Mouse (Mus musculus) limb, embryonic 14.5 days (tissue): ENCODE results near the gene Nab1. TPM values are rescaled to one million over a fixed set of nuclear protein-coding genes. Genes with fewer than 3 reads are reported as not detected.

Experiments used
- ATAC-seq: fragments of 200-750 bp; cut with Nextera tagmentation; 2 replicates; pipeline ENCODE4 v1.8.0; 2017; ENCODE audit warnings: low read depth, moderate number of reproducible peaks, moderate TSS enrichment; ENCODE audit not compliant: low FRiP score
- DNase-seq: peaks from one replicate; pipeline ENCODE4 v3.0.0-alpha.2; 2015; ENCODE audit warnings: low spot score
- H3K27ac ChIP-seq: fragments of 300-500 bp; sonication (generic); replicated peaks from 2 replicates; pipeline ENCODE4 v1.5.1; 2014; ENCODE audit warnings: low read depth, mild to moderate bottlenecking, low read length, moderate library complexity, mixed read lengths
- H3K27me3 ChIP-seq: fragments of 300-500 bp; sonication (generic); 2 replicates; pipeline ENCODE4 v1.6.1; 2014; ENCODE audit warnings: low read length, mixed read lengths; ENCODE audit not compliant: control insufficient read depth, insufficient read depth
- H3K36me3 ChIP-seq: fragments of 300-500 bp; sonication (generic); 2 replicates; pipeline ENCODE4 v1.6.1; 2014; ENCODE audit warnings: mild to moderate bottlenecking, low read length, moderate library complexity, mixed read lengths; ENCODE audit not compliant: control insufficient read depth, insufficient read depth
- H3K4me1 ChIP-seq: fragments of 300-500 bp; sonication (generic); 2 replicates; pipeline ENCODE4 v1.6.1; 2014; ENCODE audit warnings: antibody characterized with exemption, low read length, mixed read lengths; ENCODE audit not compliant: control insufficient read depth, insufficient read depth
- H3K4me2 ChIP-seq: fragments of 300-500 bp; sonication (generic); replicated peaks from 2 replicates; pipeline ENCODE4 v1.6.1; 2014; ENCODE audit warnings: low read depth, mild to moderate bottlenecking, low read length, moderate library complexity; ENCODE audit not compliant: severe bottlenecking
- H3K4me3 ChIP-seq: fragments of 300-500 bp; sonication (generic); replicated peaks from 2 replicates; pipeline ENCODE4 v1.5.1; 2014; ENCODE audit warnings: low read length
- H3K9ac ChIP-seq: fragments of 300-500 bp; sonication (generic); 2 replicates; pipeline ENCODE4 v1.6.1; 2014; ENCODE audit warnings: mild to moderate bottlenecking, low read depth, low read length, moderate library complexity; ENCODE audit not compliant: severe bottlenecking
- H3K9me3 ChIP-seq: fragments of 300-500 bp; sonication (generic); 2 replicates; pipeline ENCODE4 v1.6.1; 2016; ENCODE audit warnings: low read length; ENCODE audit not compliant: control insufficient read depth
- POLR2A ChIP-seq: fragments of 200-500 bp; IDR thresholded peaks from 2 replicates; pipeline ENCODE4 v1.8.0; 2012; ENCODE audit warnings: inconsistent platforms, mild to moderate bottlenecking, moderate library complexity, borderline replicate concordance; ENCODE audit not compliant: insufficient read depth, insufficient read length; ENCODE audit errors: extremely low read depth
- WGBS: fragments of 180-500 bp; shearing (Covaris S2); extraction: QIAGEN DNeasy Blood & Tissue Kit; methylation state at CpG from one replicate; pipeline ENCODE4 v1.1.7; 2014; 5-methylcytosine and 5-hydroxymethylcytosine counted together
- polyA plus RNA-seq, 2 experiments: library from polyadenylated mRNA; depleted of rRNA in 1 of 2; stranded (reverse) in 1 of 2; unstranded in 1 of 2; fragments of >200 nt; fragmentation: Nextera tagmentation in 1 of 2; extraction: Ambion mirVana in 1 of 2; gene quantifications; 2 replicates each; pipeline versions ENCODE4 v1.2.1 to v1.2.3; 2012 to 2014

The Nab1 gene
- polyA plus RNA-seq, 2 experiments = 13.5 to 22.1 TPM

DNA sequence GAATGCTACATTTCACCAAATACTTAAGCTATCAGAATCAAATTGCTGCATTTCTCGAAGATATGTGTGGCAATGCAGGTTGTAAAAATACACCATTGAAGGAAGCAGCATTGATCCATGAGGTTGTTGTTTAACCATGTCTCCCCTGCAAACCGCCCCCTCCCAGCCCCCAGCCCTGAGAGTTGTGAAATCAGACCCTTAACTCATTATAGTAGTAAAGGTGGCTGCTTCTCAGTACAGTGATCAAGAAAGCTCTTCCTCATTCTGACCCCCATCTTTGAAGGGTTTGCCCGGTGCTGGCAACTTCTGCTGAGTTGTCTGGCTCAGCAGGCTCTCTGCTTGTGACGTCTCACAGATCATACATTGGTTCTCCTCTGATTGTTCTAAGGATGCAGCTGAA, 66.4 kb downstream of the Nab1 start:
- no peak overlapping the region for H3K9ac ChIP-seq
- no peaks in the 10 kb centered on the region for H3K27me3 ChIP-seq
- WGBS = 75% methylated on average over 4 of the region's 4 CpGs
- H3K36me3 ChIP-seq = no peaks in the 10 kb centered on the region
- DNase-seq (no peak), ATAC-seq (no peak)
- H3K4me2 ChIP-seq = no peak overlapping the region
- no peak overlapping the region for H3K4me3 ChIP-seq
- no peaks in the 10 kb centered on the region for H3K9me3 ChIP-seq
- no peak for TF ChIP-seq POLR2A
- H3K4me1 ChIP-seq = no peaks in the 10 kb centered on the region
- H3K27ac ChIP-seq = no peak overlapping the region

- Histone ChIP-seq H3K4me2 (no peak overlapping the region), H3K27ac (no peak overlapping the region), H3K4me3 (no peak overlapping the region), H3K36me3 (no peaks in the 10 kb centered on the region), H3K4me1 (no peaks in the 10 kb centered on the region), H3K9me3 (no peaks in the 10 kb centered on the region), H3K27me3 (no peaks in the 10 kb centered on the region), H3K9ac (no peak overlapping the region)
- TF ChIP-seq POLR2A = no peak
- WGBS = 85% methylated on average over 8 of the region's 8 CpGs
- no peak for DNase-seq
- ATAC-seq = no peak
Observed at GRCm38 (mm10) chr1:52431806-52432205, 68.7 kb downstream of the Nab1 start.

DNA sequence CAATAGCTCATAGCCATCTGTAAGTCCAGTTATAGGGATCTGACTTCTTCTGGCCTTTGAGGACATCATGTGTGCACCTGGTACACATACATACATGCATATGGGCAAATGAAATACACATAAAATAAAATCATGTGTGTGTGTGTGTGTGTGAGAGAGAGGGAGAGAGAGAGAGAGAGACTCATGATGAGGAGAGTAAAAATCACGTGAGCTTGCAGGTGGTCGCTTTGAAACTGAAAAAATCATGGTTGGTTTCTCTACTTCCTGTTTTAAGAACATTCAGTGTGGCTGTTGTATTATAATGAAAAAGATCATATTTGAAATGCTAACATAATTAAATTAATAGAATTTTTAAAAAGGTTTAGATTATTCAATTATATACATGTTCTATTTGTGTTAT, 69.9 kb downstream of the Nab1 start:
- no peaks in the 10 kb centered on the region for H3K36me3 ChIP-seq
- no peak overlapping the region for H3K27ac ChIP-seq
- ATAC-seq (no peak), DNase-seq (no peak)
- H3K4me2 ChIP-seq = no peak overlapping the region
- H3K27me3 ChIP-seq = no peaks in the 10 kb centered on the region
- no peaks in the 10 kb centered on the region for H3K9me3 ChIP-seq
- no peak for TF ChIP-seq POLR2A
- H3K4me3 ChIP-seq = no peak overlapping the region
- no peaks in the 10 kb centered on the region for H3K4me1 ChIP-seq
- no peak overlapping the region for H3K9ac ChIP-seq
- WGBS = 83% methylated on average over 2 of the region's 2 CpGs

- Histone ChIP-seq H3K4me2 (no peak overlapping the region), H3K4me1 (no peaks in the 10 kb centered on the region), H3K27me3 (no peaks in the 10 kb centered on the region), H3K9ac (no peak overlapping the region), H3K27ac (no peak overlapping the region), H3K36me3 (no peaks in the 10 kb centered on the region), H3K9me3 (no peaks in the 10 kb centered on the region), H3K4me3 (no peak overlapping the region)
- WGBS = 94% methylated on average over 1 of the region's 1 CpGs
- ATAC-seq = no peak
- no peak for TF ChIP-seq POLR2A
- DNase-seq = no peak
Observed at GRCm38 (mm10) chr1:52430116-52430515, 70.4 kb downstream of the Nab1 start.

- ATAC-seq (no peak), DNase-seq (no peak)
- H3K27me3 ChIP-seq = no peaks in the 10 kb centered on the region
- H3K4me2 ChIP-seq = no peak overlapping the region
- WGBS = 74% methylated on average over 2 of the region's 2 CpGs
- no peak overlapping the region for H3K9ac ChIP-seq
- H3K4me3 ChIP-seq = no peak overlapping the region
- H3K27ac ChIP-seq = no peak overlapping the region
- H3K4me1 ChIP-seq = no peaks in the 10 kb centered on the region
- TF ChIP-seq POLR2A = no peak
- no peaks in the 10 kb centered on the region for H3K9me3 ChIP-seq
- no peaks in the 10 kb centered on the region for H3K36me3 ChIP-seq
Observed at GRCm38 (mm10) chr1:52427841-52428464, 72.5 kb downstream of the Nab1 start.

DNA sequence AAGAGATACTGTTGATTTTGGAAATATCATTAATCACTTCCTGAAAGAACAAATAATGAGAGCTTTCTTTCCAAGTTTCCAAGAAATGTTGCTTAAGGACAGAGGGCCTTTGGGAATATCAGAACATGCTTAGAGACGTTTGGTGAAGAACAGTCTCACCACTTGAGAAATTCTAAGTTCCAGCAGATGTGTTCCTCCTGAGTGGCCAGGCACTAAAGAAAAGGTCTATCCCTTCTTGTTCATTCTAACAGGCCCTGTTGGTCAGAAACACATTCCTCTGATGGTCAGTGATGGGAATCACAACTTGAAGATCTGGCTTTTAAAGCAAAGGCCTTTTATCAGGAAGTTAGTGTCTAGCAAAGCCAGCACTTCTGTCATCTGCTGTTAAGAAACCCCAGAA, 76.6 kb downstream of the Nab1 start:
- 60% methylated on average over 1 of the region's 1 CpGs for WGBS

More for the DNA sequence above, 76.6 kb downstream of the Nab1 start:
- Histone ChIP-seq H3K4me3 (no peak overlapping the region), H3K4me1 (no peaks in the 10 kb centered on the region), H3K27ac (no peak overlapping the region), H3K9me3 (no peaks in the 10 kb centered on the region), H3K36me3 (no peaks in the 10 kb centered on the region), H3K9ac (no peak overlapping the region), H3K27me3 (no peaks in the 10 kb centered on the region), H3K4me2 (no peak overlapping the region)
- no peak for TF ChIP-seq POLR2A
- ATAC-seq (no peak), DNase-seq (no peak)
